Mouse (Mus musculus) CD4-positive helper T cell, adult 2 months (primary cell): ENCODE results near the gene C1s1.
A peak's percentile ranks its signal among the peaks of the same experiment; 100 is the strongest.
"Not testable (repeated sequence)": the region's sequence is repeated elsewhere in the genome, so short reads cannot be mapped to it uniquely, and the experiment has no call there.

Source experiments
- DNase-seq: peaks from one replicate; pipeline ENCODE4 v3.0.0-alpha.2; 2012; ENCODE audit warnings: low read depth, missing footprints, low spot score

C1s1 gene

DNA sequence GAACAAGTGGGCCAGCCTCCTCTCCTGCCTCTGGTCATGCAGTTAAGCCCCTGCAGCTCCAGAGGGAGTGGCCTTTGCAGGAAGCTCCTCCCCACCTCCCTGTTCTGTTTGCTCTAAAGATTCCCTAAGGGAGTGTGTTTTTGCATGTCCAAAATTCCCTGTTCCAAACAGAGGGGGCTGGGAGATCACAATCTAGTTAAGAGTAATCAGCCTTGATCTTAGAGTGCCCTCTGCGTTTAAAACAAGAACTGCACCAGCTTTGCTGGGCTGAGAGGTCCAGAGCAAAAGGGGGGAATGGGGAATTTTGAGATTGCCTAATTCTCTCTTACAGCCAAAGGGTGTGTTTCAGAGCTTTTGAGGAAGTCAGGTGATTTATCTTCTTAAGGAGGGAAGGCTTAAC lies at the start of gene C1s1:
Gene C1s1, minus strand, starts transcription at position 76 of the 400 bp plus-strand sequence.
- not testable (repeated sequence) for DNase-seq

DNA sequence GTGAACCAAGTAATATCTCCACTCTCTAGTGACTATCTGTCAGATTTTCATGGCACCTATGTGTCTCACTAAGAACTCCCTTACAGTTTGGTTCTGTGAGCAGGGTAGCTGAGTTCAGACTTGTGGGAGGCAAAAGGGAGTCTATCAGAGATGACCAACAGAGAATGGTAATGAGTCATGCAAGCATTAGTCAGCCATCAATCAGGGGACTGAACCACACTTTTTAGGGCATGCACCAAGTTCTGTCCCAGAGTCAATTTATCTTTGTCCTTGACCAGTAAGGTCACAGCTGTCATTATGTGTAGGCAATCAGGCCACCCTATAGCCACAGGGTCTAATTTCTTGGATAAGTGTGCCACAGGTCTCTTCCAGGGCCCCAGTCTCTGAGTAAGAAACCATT lies 46.6 kb upstream of the C1s1 start:
- no peak for DNase-seq

DNA sequence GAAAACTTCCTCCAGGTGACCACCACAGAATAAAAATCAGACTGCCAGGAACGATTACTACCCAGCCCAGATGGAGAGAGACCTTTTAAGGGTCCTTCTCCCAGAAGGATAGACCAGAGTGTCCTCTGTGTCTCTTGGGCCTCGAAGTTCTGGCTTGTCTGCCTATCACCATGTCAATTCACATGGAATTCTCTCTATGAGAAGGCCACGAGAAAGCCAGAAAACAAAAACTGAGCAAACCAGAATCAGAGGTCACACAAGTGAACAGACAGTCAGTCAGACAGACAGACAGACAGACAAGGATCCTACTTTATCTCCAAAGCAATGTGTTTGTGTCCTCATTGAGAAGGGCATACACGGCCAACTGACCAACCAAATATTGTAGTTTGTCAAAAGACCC lies 44.1 kb upstream of the C1s1 start:
- DNase-seq = no peak

DNA sequence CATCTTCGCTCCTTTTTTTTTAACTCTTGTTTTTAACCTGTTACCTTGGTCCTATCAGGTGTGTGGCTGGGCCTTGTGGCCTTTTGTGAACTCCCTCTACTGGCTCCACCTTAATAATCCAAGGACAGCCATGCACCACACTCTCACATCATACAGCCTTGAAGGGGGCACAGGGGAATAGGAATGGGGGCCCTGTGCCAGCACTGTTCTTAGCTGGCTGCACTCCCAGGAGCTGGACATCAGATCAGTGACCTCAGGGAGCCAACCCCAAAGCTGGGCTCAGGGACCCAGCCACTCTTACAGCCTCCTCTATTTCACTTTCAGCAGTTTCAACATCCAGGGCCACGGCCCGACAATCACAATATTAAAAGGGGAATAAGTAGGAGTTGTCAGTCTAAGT lies 43.6 kb upstream of the C1s1 start:
- DNase-seq = no peak

DNA sequence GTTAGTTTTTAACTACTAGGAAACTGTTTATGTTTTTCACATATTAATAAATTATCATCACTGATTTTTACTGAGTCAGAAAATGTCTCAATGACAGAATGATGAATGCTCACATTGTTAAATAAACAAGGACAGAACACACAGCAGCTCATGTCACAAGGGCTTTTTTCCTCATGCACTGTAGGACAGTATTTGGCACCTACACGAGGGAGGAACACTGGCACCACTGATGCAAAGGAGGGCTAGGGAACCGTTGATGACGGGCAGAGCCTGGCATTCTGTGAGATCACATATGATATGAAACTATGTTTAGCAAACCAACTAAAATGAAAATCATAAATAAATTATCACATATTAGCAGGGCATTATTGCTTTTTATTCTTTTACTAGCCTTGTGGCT lies 42.8 kb upstream of the C1s1 start:
- DNase-seq = no peak

DNA sequence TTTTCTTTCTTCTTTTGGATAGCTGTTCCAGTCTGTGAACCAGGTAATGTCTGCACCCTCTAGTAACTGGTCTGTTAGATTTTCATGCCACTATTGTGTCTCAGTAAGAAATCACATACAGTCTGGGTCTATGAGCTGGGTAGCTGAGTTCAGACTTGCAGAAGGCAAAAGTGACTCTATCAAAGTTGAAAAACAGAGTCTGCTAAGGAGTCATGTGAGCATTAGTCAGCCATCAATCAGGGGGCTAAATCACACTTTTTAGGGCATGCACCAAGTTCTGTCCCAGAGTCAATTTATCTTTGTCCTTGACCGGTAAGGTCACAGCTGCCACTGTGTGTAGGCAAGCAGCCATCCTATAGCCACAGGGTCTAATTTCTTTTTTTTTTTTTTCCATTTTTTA lies 40.1 kb upstream of the C1s1 start:
- DNase-seq = no peak

DNA sequence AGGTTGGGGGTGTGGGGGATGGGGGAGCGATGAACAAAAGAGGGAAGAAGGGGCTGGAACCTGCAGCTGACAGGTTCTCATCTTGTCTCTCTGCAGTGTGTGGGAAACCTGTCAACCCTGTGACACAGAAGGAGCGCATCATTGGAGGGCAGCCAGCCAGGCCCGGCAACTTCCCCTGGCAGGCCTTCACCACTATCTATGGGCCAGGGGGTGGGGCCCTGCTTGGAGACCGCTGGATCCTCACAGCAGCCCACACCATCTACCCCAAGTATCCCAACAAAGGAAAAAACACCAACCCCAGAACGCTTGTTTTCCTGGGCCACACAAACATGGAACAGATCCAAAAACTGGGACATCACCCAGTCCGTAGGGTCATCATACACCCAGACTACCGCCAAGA lies 38.0 kb upstream of the C1s1 start:
- DNase-seq = not testable (repeated sequence)

DNA sequence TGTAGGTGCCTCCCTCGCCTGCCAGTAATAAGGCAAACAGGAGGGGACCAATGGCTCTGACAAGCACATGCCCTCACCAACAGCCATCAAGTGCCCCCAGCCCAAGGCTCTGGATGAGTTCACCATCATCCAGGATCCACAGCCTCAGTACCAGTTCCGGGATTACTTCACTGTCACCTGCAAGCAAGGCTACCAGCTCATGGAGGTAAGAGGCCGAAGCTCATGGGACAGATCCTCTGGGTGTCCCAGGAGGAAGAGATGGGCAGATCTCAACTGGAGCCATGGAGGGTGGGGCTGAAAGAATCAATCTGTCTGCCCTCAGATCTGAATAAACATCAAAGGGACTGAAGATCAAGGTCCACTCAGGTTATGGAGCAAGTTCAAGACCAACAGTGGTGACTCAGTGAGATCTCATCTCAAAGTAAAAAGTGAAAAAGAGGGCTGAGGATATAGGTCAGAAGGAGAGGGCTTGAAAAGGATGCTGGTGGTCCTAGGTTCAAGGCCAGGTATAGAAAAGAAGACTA lies 33.1 kb upstream of the C1s1 start:
- DNase-seq = not testable (repeated sequence)

DNA sequence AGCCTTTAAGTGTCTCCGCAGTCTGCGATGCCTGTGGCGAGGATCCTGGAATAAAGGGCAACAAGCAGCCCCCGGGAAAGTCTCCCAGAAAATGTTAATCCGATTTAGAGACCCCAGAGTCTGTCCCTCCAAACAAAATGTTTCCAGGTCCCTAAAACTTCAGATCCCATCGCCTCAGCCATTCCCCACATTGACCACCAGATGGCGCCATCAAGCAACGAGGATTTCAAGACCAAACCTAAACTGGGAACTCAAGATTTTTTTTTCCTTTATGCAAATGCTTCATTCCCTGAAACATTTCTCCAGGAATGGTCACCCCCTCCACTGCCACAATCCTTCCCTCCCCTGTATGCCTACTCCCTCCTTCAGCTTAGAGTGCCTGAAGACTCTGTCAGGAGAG lies 27.9 kb upstream of the C1s1 start, which contains the start of gene C1rb:
Gene C1rb, plus strand, starts transcription at position 269 of the 400 bp plus-strand sequence.
- DNase-seq = peak; percentile 51

DNA sequence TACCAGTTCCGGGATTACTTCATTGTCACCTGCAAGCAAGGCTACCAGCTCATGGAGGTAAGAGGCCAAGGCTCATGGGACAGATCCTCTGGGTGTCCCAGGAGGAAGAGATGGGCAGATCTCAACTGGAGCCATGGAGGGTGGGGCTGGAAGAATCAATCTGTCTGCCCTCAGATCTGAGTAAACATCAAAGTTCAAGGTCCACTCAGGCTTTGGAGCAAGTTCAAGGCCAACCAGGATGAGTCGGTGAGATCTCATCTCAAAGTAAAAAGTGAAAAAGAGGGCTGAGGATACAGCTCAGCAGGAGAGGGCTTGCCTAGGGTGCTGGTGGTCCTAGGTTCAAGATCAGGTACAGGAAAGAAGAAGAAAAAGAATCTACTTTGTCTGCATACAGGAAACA lies 19.5 kb upstream of the C1s1 start:
- not testable (repeated sequence) for DNase-seq

DNA sequence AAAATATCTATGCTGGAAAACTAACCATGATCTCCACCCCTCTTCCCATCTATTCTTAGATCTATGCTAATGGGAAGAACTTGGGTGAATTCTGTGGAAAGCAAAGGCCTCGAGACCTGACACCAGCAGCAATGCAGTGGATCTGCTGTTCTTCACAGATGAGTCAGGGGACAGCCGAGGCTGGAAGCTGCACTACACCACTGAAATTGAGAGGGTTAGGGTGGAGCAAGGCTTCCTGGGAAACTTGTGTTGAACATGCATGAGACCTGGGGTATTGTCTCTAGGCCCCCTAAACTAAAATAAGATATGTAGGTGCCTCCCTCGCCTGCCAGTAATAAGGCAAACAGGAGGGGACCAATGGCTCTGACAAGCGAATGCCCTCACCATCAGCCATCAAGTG lies 19.0 kb upstream of the C1s1 start:
- DNase-seq = not testable (repeated sequence)

DNA sequence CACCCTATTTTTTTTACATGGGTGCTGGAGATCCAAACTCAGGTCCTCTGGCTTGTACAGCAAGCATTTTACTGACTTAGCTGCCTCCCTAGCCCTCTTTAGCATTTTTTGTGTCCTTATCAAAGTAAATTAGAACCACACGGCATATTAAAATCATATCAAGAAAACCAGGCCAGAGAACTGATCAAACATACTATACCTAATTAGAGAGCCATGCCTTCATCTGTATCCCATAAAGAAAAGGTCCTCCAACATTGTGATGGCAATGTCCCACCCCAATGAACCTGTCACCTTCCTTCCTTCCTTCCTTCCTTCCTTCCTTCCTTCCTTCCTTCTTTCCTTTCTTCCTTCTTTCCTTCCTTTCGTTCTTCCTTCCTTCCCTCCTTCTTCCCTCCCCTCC lies 13.8 kb upstream of the C1s1 start:
- not testable (repeated sequence) for DNase-seq

DNA sequence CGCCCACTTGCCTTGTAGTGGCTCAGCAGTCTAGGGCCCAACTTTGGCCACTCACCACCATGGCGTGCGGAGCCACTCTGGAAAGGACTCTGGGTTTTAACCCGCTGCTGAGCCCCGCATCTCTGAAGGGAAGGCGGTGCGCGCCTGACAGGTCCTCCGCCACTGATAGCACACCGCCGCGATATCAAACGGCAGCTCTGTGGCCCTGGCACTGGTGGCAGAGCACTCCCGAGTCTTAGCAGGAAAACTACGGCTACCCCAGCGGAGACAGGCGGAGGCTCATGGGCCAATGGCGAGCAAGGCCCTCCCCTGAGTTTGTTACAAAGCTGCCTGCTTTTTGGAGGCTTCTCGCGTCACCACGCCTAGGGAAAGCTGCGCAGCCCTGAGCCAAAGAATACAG lies 10.6 kb upstream of the C1s1 start:
- DNase-seq = no peak

DNA sequence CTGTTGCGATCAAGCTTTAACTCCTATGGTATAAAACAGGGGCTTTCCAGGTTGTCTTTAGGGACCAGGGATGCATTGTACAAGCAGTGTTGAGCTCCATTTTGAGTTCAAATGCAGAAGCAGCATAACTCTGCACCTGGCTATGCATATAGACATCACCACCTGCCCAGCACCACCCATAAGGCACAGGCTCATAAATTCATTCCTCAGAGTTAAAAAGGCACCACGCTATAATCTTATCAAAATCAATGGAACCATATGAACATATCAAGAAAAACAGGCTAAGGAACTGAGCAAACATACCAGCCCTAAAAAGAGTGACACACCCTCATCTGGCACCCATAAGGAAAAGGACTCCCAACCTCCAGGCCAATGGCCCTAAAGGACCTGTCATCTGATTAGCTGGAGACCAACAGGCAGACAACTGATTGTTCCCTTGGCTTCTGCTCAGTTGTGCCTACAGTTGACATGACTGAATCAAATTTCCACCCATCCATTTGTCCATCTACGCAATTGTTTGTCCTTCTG lies 6.9 kb upstream of the C1s1 start:
- no peak for DNase-seq

DNA sequence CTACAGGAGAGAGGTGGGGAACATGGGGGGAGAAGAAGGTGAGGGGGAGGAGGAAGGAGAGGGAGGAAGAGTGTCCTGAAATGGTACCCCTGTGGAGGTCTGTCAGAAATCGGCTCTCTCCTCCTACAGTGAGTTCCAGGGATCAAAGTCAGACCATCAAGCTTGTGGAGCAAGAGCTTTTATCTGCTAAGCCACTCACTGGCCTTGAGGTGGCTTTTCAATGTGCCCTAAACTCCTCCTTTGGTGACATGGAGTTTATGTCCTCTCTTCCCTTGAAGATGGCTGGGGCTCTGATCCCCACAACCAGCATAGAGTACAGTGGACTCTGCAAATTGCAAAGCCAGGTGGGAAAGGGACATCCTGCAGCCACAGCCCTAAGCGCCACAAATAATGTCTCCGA lies 5.8 kb upstream of the C1s1 start:
- not testable (repeated sequence) for DNase-seq

DNA sequence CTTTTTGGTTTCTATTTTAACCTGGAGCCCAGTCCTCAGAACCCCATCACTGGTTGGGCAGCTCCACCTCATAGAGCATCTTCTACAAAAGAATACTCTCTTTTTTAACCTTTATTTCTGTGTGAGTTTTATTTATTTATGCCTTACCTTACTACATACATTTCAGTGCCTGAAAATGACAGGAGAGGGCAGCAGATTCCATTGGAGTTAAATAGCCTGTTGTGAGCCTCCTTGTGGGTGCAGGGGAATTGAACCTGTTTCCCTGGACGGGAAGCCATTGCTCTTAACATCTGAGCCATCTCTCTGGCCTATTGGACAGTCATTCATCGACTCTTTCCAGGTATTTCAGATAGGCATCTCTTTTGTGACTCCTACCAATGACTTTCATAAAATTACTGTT lies 3.3 kb upstream of the C1s1 start:
- no peak for DNase-seq

DNA sequence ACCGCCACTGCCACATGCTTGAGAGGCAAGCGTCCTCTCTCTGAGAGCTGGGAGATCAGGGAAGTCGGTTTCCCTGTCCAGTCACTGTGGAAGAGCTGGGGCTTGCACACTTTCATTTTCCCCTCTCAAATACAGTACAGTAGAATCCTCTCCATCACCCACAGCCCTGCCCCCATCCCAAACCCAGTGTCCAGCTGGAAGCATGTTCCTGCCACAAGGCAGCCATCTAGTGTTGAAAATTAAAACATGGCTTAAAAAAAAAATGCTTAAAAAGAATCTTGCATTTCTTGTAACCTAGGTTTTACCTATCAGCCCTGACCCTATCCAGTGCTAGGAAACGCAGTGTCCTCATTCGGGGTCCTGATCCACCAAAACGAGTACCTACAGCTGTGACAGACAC lies 2.3 kb upstream of the C1s1 start:
- no peak for DNase-seq

DNA sequence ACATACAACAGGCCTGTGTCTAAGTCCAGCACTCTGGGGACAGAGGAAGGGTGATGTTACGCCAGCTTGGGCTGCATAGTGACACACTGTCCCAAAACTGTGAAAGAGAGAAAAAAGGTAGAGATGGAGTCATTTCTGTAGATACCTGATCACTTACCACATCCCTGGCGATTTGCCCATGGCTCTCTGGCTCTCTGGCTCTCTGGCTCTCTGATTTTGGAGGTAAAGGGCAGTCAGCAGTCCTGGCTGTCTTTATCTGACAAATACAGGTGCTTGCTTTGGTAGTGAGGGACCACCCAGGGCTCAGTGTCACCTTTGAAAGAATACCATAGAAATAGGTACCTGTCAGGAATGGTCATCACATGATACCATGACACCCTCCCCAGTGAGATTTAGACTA lies 983 bp downstream of the C1s1 start:
- DNase-seq = not testable (repeated sequence)

DNA sequence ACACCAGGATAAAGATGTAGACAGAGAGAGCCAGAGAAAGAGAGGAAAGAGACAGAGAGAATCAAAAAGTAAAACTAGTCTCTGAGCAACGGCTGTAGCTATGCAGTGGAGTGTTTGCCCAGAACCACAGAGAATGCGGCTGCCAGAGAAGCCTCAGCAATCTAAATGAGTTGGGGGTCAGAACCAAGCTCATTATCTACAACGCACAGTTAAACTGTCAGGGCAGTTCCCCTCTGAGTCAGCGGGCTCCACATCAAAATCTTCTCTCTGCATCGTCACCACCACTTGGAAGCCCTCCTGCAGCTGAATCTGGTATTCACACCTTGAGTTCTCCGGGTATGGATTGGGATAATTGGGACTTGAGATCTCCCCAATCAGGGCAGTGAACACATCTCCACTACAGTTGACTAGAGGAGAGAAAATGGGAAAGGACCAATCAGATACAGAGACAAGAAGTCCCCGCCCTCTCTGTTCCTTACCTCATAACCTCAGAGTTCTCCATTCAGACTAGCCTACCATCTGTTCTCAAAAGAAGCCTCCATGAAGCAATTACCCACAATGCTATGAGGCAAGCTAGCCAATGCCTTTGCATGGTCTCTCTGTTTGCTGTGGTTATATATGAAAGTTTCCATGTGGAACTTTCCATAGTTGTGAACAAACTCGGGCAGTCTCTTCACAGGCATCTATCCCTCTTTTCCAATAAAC lies 5.9 kb downstream of the C1s1 start:
- not testable (repeated sequence) for DNase-seq

DNA sequence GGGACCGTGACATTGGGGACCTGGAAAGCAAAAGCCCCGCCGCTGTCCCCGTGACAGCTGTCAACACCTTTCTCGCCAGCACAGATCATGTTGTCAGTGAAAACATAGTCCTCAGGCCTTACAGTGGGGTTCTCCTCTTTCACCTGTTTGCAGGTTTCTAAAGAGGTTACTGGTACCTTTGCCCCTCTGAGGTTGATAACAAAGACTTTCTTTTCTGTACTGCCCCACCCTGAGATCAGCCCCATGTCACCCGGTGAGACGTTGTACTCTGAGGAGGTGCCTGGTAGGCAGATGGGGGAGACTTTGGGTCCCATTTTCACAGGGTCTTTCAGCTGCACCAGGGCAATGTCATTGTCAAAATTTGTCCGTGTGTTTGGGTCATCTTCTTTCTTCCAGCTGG lies 11.1 kb downstream of the C1s1 start:
- no peak for DNase-seq

DNA sequence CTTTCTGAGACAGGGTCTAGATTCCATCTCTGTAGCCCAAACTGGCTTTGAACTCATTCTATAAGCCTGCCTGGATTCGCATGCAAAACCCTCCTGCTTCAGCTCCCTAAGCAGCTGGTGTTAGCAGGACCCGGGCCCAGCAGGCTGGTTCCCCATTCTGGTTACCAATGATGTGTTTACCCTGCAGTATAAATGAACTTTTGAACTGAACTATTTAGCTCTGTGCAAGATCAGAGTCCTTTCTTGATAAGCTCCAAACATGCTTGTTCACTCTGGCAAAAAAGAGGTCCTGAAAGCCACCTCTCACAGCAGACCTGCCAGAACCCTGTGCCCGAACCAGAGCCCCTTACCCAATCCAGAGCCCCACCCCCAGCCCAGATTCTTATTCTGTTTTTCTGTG lies 14.3 kb downstream of the C1s1 start:
- no peak for DNase-seq

DNA sequence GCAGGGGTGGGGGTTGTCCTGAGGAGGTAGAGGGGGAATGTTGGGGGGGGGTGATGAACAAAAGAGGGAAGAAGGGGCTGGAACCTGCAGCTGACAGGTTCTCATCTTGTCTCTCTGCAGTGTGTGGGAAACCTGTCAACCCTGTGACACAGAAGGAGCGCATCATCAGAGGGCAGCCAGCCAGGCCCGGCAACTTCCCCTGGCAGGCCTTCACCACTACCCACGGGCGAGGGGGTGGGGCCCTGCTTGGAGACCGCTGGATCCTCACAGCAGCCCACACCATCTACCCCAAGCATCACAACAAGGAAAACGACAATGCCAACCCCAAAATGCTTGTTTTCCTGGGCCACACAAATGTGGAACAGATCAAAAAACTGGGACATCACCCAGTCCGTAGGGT lies 20.1 kb downstream of the C1s1 start:
- DNase-seq = not testable (repeated sequence)

DNA sequence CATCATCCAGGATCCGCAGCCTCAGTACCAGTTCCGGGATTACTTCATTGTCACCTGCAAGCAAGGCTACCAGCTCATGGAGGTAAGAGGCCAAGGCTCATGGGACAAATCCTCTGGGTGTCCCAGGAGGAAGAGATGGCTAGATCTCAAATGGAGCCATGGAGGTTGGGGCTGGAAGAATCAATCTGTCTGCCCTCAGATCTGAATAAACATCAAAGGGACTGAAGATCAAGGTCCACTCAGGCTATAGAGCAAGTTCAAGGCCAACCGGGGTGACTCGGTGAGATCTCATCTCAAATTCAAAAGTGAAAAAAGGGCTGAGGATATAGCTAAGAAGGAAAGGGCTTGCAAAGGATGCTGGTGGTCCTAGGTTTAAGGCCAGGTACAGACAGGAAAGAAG lies 24.4 kb downstream of the C1s1 start:
- not testable (repeated sequence) for DNase-seq
